ENCODE assay signal across 11 mouse cellular contexts in genomic region chr12:55313901-55314300, GRCm38 (mm10). TPM values are rescaled to one million over a fixed set of nuclear protein-coding genes. Genes with fewer than 3 reads are reported as not detected.
DNase-seq lines count a peak whose midpoint lies in the region; ATAC-seq and TF ChIP-seq lines count a peak whose summit lies in the region.
"Had no signal": no experiment of that assay in that cellular context is flagged by ENCODE, and none has a peak within 500 bp of the region (broad histone marks: within the 10 kb centered on the region; RNA-seq: fewer than 3 reads in every experiment).

No protein-coding gene starts in this region.

- no peaks in the 10 kb centered on the region for H3K4me1 ChIP-seq in kidney, adult 2 months (ENCODE audit: control insufficient read depth, insufficient read depth, low read length)
- H3K4me1 ChIP-seq in liver, postnatal 0 days (ENCODE audit: insufficient read depth): no peaks in the 10 kb centered on the region
- H3K4me1 ChIP-seq: hindbrain, embryonic 15.5 days; liver, embryonic 15.5 days had no signal

- TF ChIP-seq EP300 in liver, postnatal 0 days (IDR thresholded peaks at IDR 0.05; ENCODE audit: low read depth): no peak

- no peak for DNase-seq in kidney, adult 2 months
- no peak for DNase-seq in kidney, postnatal 25 days
- peak; percentile 33 for DNase-seq in 416B (ENCODE audit: low read depth)
- DNase-seq in ES-CJ7 (ENCODE audit: low read depth, low spot score): peak; percentile 54
- DNase-seq in liver, postnatal 0 days: no peak
- DNase-seq in gastrocnemius, postnatal 36 days: no peak
- DNase-seq in yolk sac, embryonic 10.5 days (ENCODE audit: low spot score): no peak
- DNase-seq: adrenal gland, adult 2 months had no signal

- 88% methylated on average over 5 of the region's 5 CpGs for WGBS in kidney, adult 2 months
- 87% methylated on average over 5 of the region's 5 CpGs for WGBS in liver, postnatal 0 days (ENCODE audit: insufficient replicate concordance)

- peak; percentile 28; the same call in 1 of the 2 replicates for TF ChIP-seq CTCF in kidney, adult 2 months (conservative IDR thresholded peaks at IDR 0.05; ENCODE audit: insufficient read depth, insufficient read length, low read depth, low read length)
- TF ChIP-seq CTCF in liver, postnatal 0 days (IDR thresholded peaks at IDR 0.05; ENCODE audit: low read depth): peak; percentile 35

- no peak for TF ChIP-seq POLR2A in kidney, adult 2 months (IDR thresholded peaks at IDR 0.05; ENCODE audit: low read depth, low read length)

- H3K9ac ChIP-seq in liver, postnatal 0 days (replicated peaks): no peak overlapping the region
- H3K9ac ChIP-seq: heart, embryonic 15.5 days; hindbrain, embryonic 15.5 days; liver, embryonic 15.5 days had no signal

- H3K4me2 ChIP-seq in liver, postnatal 0 days (ENCODE audit: low read depth, low read length): no peak overlapping the region
- H3K4me2 ChIP-seq: heart, embryonic 15.5 days; hindbrain, embryonic 15.5 days; liver, embryonic 15.5 days had no signal

- H3K4me3 ChIP-seq in kidney, adult 2 months (ENCODE audit: insufficient read depth, low read depth, low read length): no peak overlapping the region
- no peak overlapping the region for H3K4me3 ChIP-seq in liver, postnatal 0 days (ENCODE audit: low read depth, low read length)
- H3K4me3 ChIP-seq: heart, embryonic 15.5 days; hindbrain, embryonic 15.5 days; liver, embryonic 15.5 days had no signal

- intact Hi-C loops in gastrocnemius, postnatal 36 days (cut with DNase I): loop anchor here (2.0 to 10.0 kb wide), 3 partner anchors 41 to 511 kb away; partner anchors contain the start of gene Ralgapa1

- no peaks in the 10 kb centered on the region; the same call in 1 of the 2 replicates for H3K36me3 ChIP-seq in kidney, adult 2 months (ENCODE audit: control insufficient read depth, insufficient read depth, low read length)
- peaks cover 6% of the 10 kb centered on the region; the same call in 1 of the 2 replicates for H3K36me3 ChIP-seq in liver, postnatal 0 days (replicated peaks; ENCODE audit: insufficient read depth, low read length)
- H3K36me3 ChIP-seq: heart, embryonic 15.5 days; hindbrain, embryonic 15.5 days; liver, embryonic 15.5 days had no signal

- ATAC-seq in liver, postnatal 0 days: no peak

- no peak overlapping the region for H3K27ac ChIP-seq in kidney, adult 2 months (ENCODE audit: insufficient read depth, low read depth, low read length)
- H3K27ac ChIP-seq in liver, postnatal 0 days (ENCODE audit: low read depth): no peak overlapping the region
- H3K27ac ChIP-seq: heart, embryonic 15.5 days; hindbrain, embryonic 15.5 days; liver, embryonic 15.5 days had no signal

- H3K27me3 ChIP-seq in kidney, adult 2 months (replicated peaks; ENCODE audit: control insufficient read depth, insufficient read depth, low read length): no peaks in the 10 kb centered on the region
- H3K27me3 ChIP-seq in liver, postnatal 0 days (ENCODE audit: insufficient read depth, low read length): no peaks in the 10 kb centered on the region
- H3K27me3 ChIP-seq: heart, embryonic 15.5 days; hindbrain, embryonic 15.5 days had no signal

- H3K9me3 ChIP-seq in liver, postnatal 0 days (ENCODE audit: low read length): no peaks in the 10 kb centered on the region
- H3K9me3 ChIP-seq: heart, embryonic 15.5 days; hindbrain, embryonic 15.5 days; liver, embryonic 15.5 days had no signal

RNA-seq across cellular contexts. Expression of gene Ppp2r3c, which starts 11.1 kb away (rescaled TPM):
- polyA plus RNA-seq in kidney, adult 2 months (2012; rRNA removed): 1.9 and 3.0 TPM in 2 replicates
- polyA plus RNA-seq in liver, postnatal 0 days (2015; fragmentation: Nextera tagmentation; extraction: Ambion mirVana): 4.3 TPM in 2 replicates
- 1 to 10 TPM; 9.0 to 9.1 TPM for total RNA-seq in gastrocnemius, postnatal 36 days (2021)

RNA-seq across cellular contexts. Expression of gene 1110008L16Rik, which starts 14.5 kb away (rescaled TPM):
- 12.5 and 13.2 TPM in 2 replicates for polyA plus RNA-seq in kidney, adult 2 months (2012; rRNA removed)
- polyA plus RNA-seq in liver, postnatal 0 days (2015; fragmentation: Nextera tagmentation; extraction: Ambion mirVana): 5.5 and 5.9 TPM in 2 replicates
- 1 to 10 TPM; 9.0 to 9.8 TPM for total RNA-seq in gastrocnemius, postnatal 36 days (2021)

Comparison
In these comparisons a context has a peak if more than half of its experiments do, and no peak if none do; other contexts are left out.
1. DNase-seq: peak in 416B (single experiment) and ES-CJ7 (single experiment); none in kidney, adult 2 months (single experiment), kidney, postnatal 25 days (0 of 2), liver, postnatal 0 days (single experiment), gastrocnemius, postnatal 36 days (0 of 2) and yolk sac, embryonic 10.5 days (single experiment).